Mouse (Mus musculus) heart, embryonic 10.5 days (tissue): ENCODE results near the gene Cflar. TPM values are rescaled to one million over a fixed set of nuclear protein-coding genes. Genes with fewer than 3 reads are reported as not detected.
"Not testable (repeated sequence)": the region's sequence is repeated elsewhere in the genome, so short reads cannot be mapped to it uniquely, and the experiment has no call there.

Experiments used
- DNase-seq: peaks from one replicate; pipeline ENCODE4 v3.0.0-alpha.2; 2017; ENCODE audit warnings: low spot score
- H3K27ac ChIP-seq: fragments of 300-500 bp; sonication (generic); 2 replicates; pipeline ENCODE4 v1.5.1; 2016; ENCODE audit warnings: mild to moderate bottlenecking
- H3K27me3 ChIP-seq: fragments of 300-500 bp; sonication (generic); 2 replicates; pipeline ENCODE4 v1.6.1; 2016; ENCODE audit warnings: mild to moderate bottlenecking; ENCODE audit not compliant: poor library complexity, insufficient read depth, severe bottlenecking
- H3K36me3 ChIP-seq: fragments of 300-500 bp; sonication (generic); 2 replicates; pipeline ENCODE4 v1.6.1; 2016; ENCODE audit warnings: mild to moderate bottlenecking, moderate library complexity
- H3K4me1 ChIP-seq: fragments of 300-500 bp; sonication (generic); 2 replicates; pipeline ENCODE4 v1.6.1; 2016; ENCODE audit warnings: mild to moderate bottlenecking
- H3K4me3 ChIP-seq: fragments of 300-500 bp; sonication (generic); 2 replicates; pipeline ENCODE4 v1.5.1; 2016; ENCODE audit warnings: mild to moderate bottlenecking, moderate library complexity
- H3K9me3 ChIP-seq: fragments of 300-500 bp; sonication (generic); 2 replicates; pipeline ENCODE4 v1.6.1; 2016; ENCODE audit warnings: mild to moderate bottlenecking, moderate library complexity
- WGBS: fragments of 180-500 bp; shearing (Covaris S2); methylation state at CpG from one replicate; pipeline ENCODE4 v1.1.7; 2016; 5-methylcytosine and 5-hydroxymethylcytosine counted together
- polyA plus RNA-seq: library from polyadenylated mRNA; unstranded; fragments of >200 nt; fragmentation: Nextera tagmentation; extraction: Ambion mirVana; gene quantifications from 2 replicates; pipeline ENCODE4 v1.2.1, GENCODE M21; 2016

Gene Cflar
- polyA plus RNA-seq, 1 experiment from 2014 or later = 31.6 TPM

- WGBS = 91% methylated on average over 3 of the region's 3 CpGs
- Histone ChIP-seq H3K27me3 (no peaks in the 10 kb centered on the region), H3K9me3 (no peaks in the 10 kb centered on the region), H3K4me1 (no peaks in the 10 kb centered on the region), H3K27ac (no peak overlapping the region), H3K4me3 (no peak overlapping the region), H3K36me3 (peaks cover 26% of the 10 kb centered on the region)
- DNase-seq = no peak
Measured at GRCm38 (mm10) chr1:58759451-58759850, 48.1 kb downstream of the Cflar start.

DNA sequence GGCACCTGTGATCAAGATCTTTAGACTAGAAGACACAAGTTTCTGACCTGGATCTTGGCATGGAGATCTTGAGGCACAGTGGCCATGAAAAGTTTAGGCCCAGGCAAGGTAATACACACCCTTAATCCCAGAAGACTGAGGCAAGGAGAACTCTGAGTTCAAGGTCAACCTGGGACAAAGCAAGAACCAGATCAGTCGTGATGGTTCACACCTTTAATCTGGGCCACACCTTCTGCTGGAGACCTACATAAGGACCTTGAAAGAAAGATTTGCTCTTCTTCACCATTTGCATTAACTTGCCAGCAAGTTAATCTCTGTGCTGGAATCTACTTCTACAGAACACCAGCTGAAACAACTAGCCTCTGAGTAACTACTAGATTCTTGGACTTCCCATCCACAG is 49.3 kb downstream of the Cflar start:
- no peak overlapping the region for H3K27ac ChIP-seq
- DNase-seq = no peak
- 79% methylated on average over 1 of the region's 1 CpGs for WGBS
- no peaks in the 10 kb centered on the region for H3K4me1 ChIP-seq
- no peaks in the 10 kb centered on the region for H3K9me3 ChIP-seq
- H3K36me3 ChIP-seq = peaks cover 19% of the 10 kb centered on the region
- no peak overlapping the region for H3K4me3 ChIP-seq
- no peaks in the 10 kb centered on the region for H3K27me3 ChIP-seq

- not testable (repeated sequence) for H3K9me3 ChIP-seq, H3K4me1 ChIP-seq, DNase-seq, H3K27ac ChIP-seq, H3K4me3 ChIP-seq, H3K27me3 ChIP-seq
- H3K36me3 ChIP-seq = peaks cover 11% of the 10 kb centered on the region; the same call in 1 of the 2 replicates
- 79% methylated on average over 5 of the region's 5 CpGs for WGBS
Measured at GRCm38 (mm10) chr1:58761391-58762275, 50.3 kb downstream of the Cflar start.

DNA sequence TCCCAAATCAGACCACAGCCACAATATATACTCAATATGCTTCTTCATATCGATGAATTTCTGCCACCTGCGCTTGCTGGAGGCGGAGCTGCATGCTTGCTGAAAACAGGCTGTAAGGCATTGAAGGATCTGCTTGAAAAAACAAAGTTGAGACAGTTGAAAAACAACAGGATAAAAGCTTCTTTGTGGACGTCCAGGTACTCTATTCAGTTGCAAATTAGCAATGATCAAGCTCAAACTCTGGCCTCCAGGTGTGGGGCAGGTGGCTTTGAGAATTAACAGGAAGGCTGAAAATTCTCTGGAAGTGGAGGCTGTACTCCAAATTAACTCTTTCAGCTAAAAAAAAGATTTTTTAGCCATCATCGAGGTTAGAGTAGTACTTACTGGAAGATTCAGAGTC is 51.3 kb downstream of the Cflar start:
- Histone ChIP-seq H3K36me3 (peaks cover 11% of the 10 kb centered on the region; the same call in 1 of the 2 replicates), H3K4me1 (no peaks in the 10 kb centered on the region), H3K27me3 (no peaks in the 10 kb centered on the region), H3K9me3 (no peaks in the 10 kb centered on the region), H3K4me3 (no peak overlapping the region), H3K27ac (no peak overlapping the region)
- 72% methylated on average over 5 of the region's 5 CpGs for WGBS
- DNase-seq = no peak

- H3K36me3 ChIP-seq, H3K9me3 ChIP-seq, H3K27me3 ChIP-seq, H3K27ac ChIP-seq, DNase-seq, H3K4me1 ChIP-seq, H3K4me3 ChIP-seq: not testable (repeated sequence)
- WGBS = 88% methylated on average over 4 of the region's 4 CpGs
Measured at GRCm38 (mm10) chr1:58766446-58766845, 55.1 kb downstream of the Cflar start.

DNA sequence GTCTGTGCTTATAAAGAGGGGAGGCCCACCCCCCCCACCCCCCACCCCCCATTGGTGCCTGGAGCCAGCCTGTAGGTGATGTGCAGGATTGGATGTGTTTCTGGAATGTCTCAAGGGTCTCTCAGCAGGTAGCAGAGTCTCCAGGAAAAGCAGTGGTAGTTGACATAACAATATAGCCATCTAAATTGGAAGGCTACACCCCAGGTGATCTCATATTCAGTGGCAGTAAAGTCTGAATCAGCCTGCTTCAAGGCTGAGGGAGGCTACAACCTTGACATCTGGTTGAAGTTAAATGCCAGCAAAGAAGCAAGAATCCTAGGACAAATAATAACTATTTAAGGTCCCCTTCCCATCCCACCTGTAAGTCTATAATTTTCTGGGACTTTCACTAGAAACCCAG is 57.8 kb downstream of the Cflar start:
- Histone ChIP-seq H3K9me3 (no peaks in the 10 kb centered on the region), H3K27ac (no peak overlapping the region), H3K4me3 (no peak overlapping the region), H3K4me1 (no peaks in the 10 kb centered on the region), H3K27me3 (no peaks in the 10 kb centered on the region), H3K36me3 (no peaks in the 10 kb centered on the region)
- no peak for DNase-seq

GRCm38 (mm10) chr1:58769701-58770100 is 58.4 kb downstream of the Cflar start:
- 54% methylated on average over 9 of the region's 9 CpGs for WGBS
- no peak overlapping the region for H3K27ac ChIP-seq
- H3K4me1 ChIP-seq = no peaks in the 10 kb centered on the region
- no peak overlapping the region for H3K4me3 ChIP-seq
- DNase-seq = no peak
- H3K27me3 ChIP-seq = no peaks in the 10 kb centered on the region
- H3K9me3 ChIP-seq = no peaks in the 10 kb centered on the region
- H3K36me3 ChIP-seq = no peaks in the 10 kb centered on the region

GRCm38 (mm10) chr1:58770111-58770720 is 58.9 kb downstream of the Cflar start:
- H3K9me3 ChIP-seq = no peaks in the 10 kb centered on the region
- no peaks in the 10 kb centered on the region for H3K36me3 ChIP-seq
- WGBS = 27% methylated on average over 7 of the region's 7 CpGs
- no peaks in the 10 kb centered on the region for H3K27me3 ChIP-seq
- no peak overlapping the region for H3K27ac ChIP-seq
- H3K4me1 ChIP-seq = no peaks in the 10 kb centered on the region
- no peak overlapping the region for H3K4me3 ChIP-seq
- DNase-seq = no peak

DNA sequence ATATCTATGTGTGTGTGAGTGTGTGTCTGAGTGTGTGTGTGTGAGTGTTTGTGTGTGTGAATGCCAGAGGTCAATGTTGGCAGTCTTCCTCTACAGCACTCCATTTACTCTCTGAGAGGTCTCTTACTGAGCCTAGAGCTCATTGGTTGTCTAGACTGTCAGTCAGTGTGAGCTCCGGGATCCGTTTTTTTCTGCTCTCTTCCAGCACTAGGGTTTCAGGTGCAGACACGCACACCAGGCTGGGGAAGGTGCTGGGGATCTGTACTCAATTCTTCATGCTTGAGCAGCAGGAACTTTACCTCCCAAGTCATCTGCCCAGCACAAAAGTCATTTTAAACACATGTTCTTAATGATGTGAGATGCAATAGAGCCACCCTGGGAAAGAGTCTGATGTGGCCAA is 60.8 kb downstream of the Cflar start:
- Histone ChIP-seq H3K4me1 (no peaks in the 10 kb centered on the region), H3K9me3 (no peaks in the 10 kb centered on the region; the same call in 1 of the 2 replicates), H3K27me3 (no peaks in the 10 kb centered on the region), H3K27ac (no peak overlapping the region), H3K36me3 (no peaks in the 10 kb centered on the region), H3K4me3 (no peak overlapping the region)
- no peak for DNase-seq
- 62% methylated on average over 3 of the region's 3 CpGs for WGBS

- peaks cover 3% of the 10 kb centered on the region; the same call in 1 of the 2 replicates for H3K9me3 ChIP-seq
- H3K27me3 ChIP-seq = no peaks in the 10 kb centered on the region
- no peak overlapping the region for H3K4me3 ChIP-seq
- no peak overlapping the region for H3K27ac ChIP-seq
- no peaks in the 10 kb centered on the region for H3K36me3 ChIP-seq
- DNase-seq = no peak
- H3K4me1 ChIP-seq = no peaks in the 10 kb centered on the region
Measured at GRCm38 (mm10) chr1:58773280-58773679, 62.0 kb downstream of the Cflar start.

DNA sequence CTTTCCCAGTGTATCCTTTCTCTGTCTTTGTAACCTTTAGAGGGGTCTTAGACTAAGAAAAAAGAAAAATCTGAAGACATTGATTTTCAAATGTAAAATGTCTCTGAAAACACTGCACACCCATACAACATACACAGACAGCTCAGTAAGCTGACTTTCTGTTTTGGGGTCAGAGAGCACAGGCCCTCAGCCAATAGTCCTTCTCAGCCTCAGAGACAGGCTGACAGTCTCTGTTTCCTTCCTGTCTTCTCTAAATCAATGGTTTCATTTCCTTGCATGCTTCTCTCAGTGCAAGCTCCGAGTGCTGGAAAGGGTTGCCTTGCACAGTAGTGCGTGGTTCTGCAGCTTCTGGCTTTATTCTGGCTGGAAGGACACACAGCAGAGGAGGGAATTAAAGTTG is 62.6 kb downstream of the Cflar start:
- Histone ChIP-seq H3K27me3 (no peaks in the 10 kb centered on the region), H3K4me3 (no peak overlapping the region), H3K9me3 (peaks cover 3% of the 10 kb centered on the region; the same call in 1 of the 2 replicates), H3K27ac (no peak overlapping the region), H3K4me1 (no peaks in the 10 kb centered on the region), H3K36me3 (no peaks in the 10 kb centered on the region)
- 72% methylated on average over 2 of the region's 2 CpGs for WGBS
- DNase-seq = no peak

DNA sequence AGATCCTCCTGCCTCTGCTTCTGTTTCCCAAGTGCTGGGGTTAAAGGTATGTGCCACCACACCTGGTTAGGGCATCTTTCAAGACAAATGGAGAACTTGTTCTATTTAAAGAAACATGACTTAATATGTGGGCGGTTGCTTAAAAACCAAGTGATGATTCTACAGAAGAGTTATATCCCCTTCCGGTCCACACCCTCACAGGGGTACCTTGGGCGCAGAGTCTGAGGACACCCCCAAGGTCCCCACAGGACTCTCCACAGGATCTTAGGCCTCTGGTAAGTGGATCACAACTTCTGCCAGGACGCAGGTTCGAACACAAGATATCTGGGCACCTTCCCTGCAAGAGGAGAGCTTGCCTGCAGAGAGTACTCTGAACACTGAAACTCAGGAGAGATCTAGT is 64.1 kb downstream of the Cflar start:
- Histone ChIP-seq H3K4me3 (no peak overlapping the region), H3K36me3 (no peaks in the 10 kb centered on the region), H3K9me3 (peaks cover 3% of the 10 kb centered on the region; the same call in 1 of the 2 replicates), H3K27me3 (no peaks in the 10 kb centered on the region), H3K27ac (no peak overlapping the region), H3K4me1 (no peaks in the 10 kb centered on the region)
- DNase-seq = no peak
- WGBS = 90% methylated on average over 5 of the region's 5 CpGs

GRCm38 (mm10) chr1:58777583-58777982 is 66.3 kb downstream of the Cflar start:
- DNase-seq = no peak
- Histone ChIP-seq H3K27ac (no peak overlapping the region), H3K4me1 (no peaks in the 10 kb centered on the region), H3K4me3 (no peak overlapping the region), H3K9me3 (peaks cover 3% of the 10 kb centered on the region; the same call in 1 of the 2 replicates), H3K36me3 (no peaks in the 10 kb centered on the region), H3K27me3 (no peaks in the 10 kb centered on the region)
- 85% methylated on average over 1 of the region's 1 CpGs for WGBS
